Mouse (Mus musculus): ENCODE measurements around the gene Polr2c. TPM values are rescaled to one million over a fixed set of nuclear protein-coding genes. Genes with fewer than 3 reads are reported as not detected.

Gene Polr2c
- total RNA-seq (2023; ENCODE audit: inconsistent age) = 49.2 to 66.0 TPM (median 53.7 TPM) in 4 replicates

GRCm38 (mm10) chr8:94857346-94858173, at the start of gene Polr2c:
Gene Polr2c (plus strand): TSS chr8:94857450.

GRCm38 (mm10) chr8:94810153-94810552, 47.1 kb upstream of the Polr2c start, which contains the start of gene Ccl17:
Gene Ccl17 (plus strand): TSS chr8:94810453.

GRCm38 (mm10) chr8:94837662-94838574, 19.3 kb upstream of the Polr2c start, which contains the start of the genes Coq9 and Ciapin1:
Gene Coq9 (plus strand): TSS chr8:94838321.
Gene Ciapin1 (minus strand): TSS chr8:94838358.

GRCm38 (mm10) chr8:94876197-94876730, 19.0 kb downstream of the Polr2c start, which contains the start of gene Dok4:
Gene Dok4 (minus strand): TSS chr8:94876330.

GRCm38 (mm10) chr8:94917851-94918495, 60.7 kb downstream of the Polr2c start, which contains the start of gene Ccdc102a:
Gene Ccdc102a (minus strand): TSS chr8:94918098.

Other genes starting within 250 kb of the Polr2c start
- gene Arl2bp, start 190.8 kb upstream of the Polr2c start, total RNA-seq (2023; ENCODE audit: inconsistent age) = 94.4 to 105 TPM (median 99.9 TPM) in 4 replicates
- not detected in 4 replicates for gene Pllp, start 161.2 kb upstream of the Polr2c start, total RNA-seq (2023; ENCODE audit: inconsistent age)
- gene Ccl22, start 111.9 kb upstream of the Polr2c start, total RNA-seq (2023; ENCODE audit: inconsistent age) = 0.48 to 0.51 TPM in 2 of 4 replicates, not detected in the others
- gene Cx3cl1, start 85.4 kb upstream of the Polr2c start, total RNA-seq (2023; ENCODE audit: inconsistent age) = not detected in 4 replicates
- gene Ccl17, start 47.0 kb upstream of the Polr2c start, total RNA-seq (2023; ENCODE audit: inconsistent age) = not detected in 4 replicates
- gene Coq9, start 19.1 kb upstream of the Polr2c start, total RNA-seq (2023; ENCODE audit: inconsistent age) = 29.0 to 34.4 TPM (median 32.9 TPM) in 4 replicates
- gene Ciapin1, start 19.1 kb upstream of the Polr2c start, total RNA-seq (2023; ENCODE audit: inconsistent age) = 50.3 to 64.6 TPM (median 51.7 TPM) in 4 replicates
- gene Dok4, start 18.9 kb downstream of the Polr2c start, total RNA-seq (2023; ENCODE audit: inconsistent age) = 1.6 to 3.0 TPM (median 2.3 TPM) in 4 replicates
- 0.36 to 1.1 TPM (median 0.69 TPM) in 4 replicates for gene Ccdc102a, start 60.6 kb downstream of the Polr2c start, total RNA-seq (2023; ENCODE audit: inconsistent age)
- gene Adgrg5, start 66.2 kb downstream of the Polr2c start, total RNA-seq (2023; ENCODE audit: inconsistent age) = 0.77 to 2.3 TPM (median 0.96 TPM) in 4 replicates
- gene Adgrg1, start 117.3 kb downstream of the Polr2c start, total RNA-seq (2023; ENCODE audit: inconsistent age) = 3.8 to 6.7 TPM (median 6.2 TPM) in 4 replicates
- 0.42 TPM in 2 of 4 replicates, not detected in the others for gene Adgrg3, start 160.2 kb downstream of the Polr2c start, total RNA-seq (2023; ENCODE audit: inconsistent age)
- not detected in 4 replicates for gene Drc7, start 197.7 kb downstream of the Polr2c start, total RNA-seq (2023; ENCODE audit: inconsistent age)
- gene Katnb1, start 223.7 kb downstream of the Polr2c start, total RNA-seq (2023; ENCODE audit: inconsistent age) = 16.8 to 21.7 TPM (median 21.2 TPM) in 4 replicates